Mouse (Mus musculus) stomach, postnatal 0 days (tissue): ENCODE measurements at regions not wholly inside any gene's neighbourhood (a gene's known extent, or its start where the extent isn't known, plus 50 kb on each side); places are given as distances from the start of the nearest gene placed in this dataset.
A peak's percentile ranks its signal among the peaks of the same experiment; 100 is the strongest.

Experiments used
- ATAC-seq: fragments of 200-750 bp; cut with Nextera tagmentation; 2 replicates; pipeline ENCODE4 v1.8.0; 2017; ENCODE audit not compliant: low FRiP score, low TSS enrichment
- DNase-seq: peaks from one replicate; pipeline ENCODE4 v3.0.0-alpha.2; 2016; ENCODE audit warnings: low spot score
- H3K27ac ChIP-seq: fragments of 300-500 bp; sonication (generic); replicated peaks from 2 replicates; pipeline ENCODE4 v1.5.1; 2014; ENCODE audit warnings: mild to moderate bottlenecking, control low read depth
- H3K27me3 ChIP-seq: fragments of 300-500 bp; sonication (generic); 2 replicates; pipeline ENCODE4 v1.6.1; 2014; ENCODE audit warnings: low read length; ENCODE audit not compliant: control insufficient read depth, insufficient read depth
- H3K36me3 ChIP-seq: fragments of 300-500 bp; sonication (generic); 2 replicates; pipeline ENCODE4 v1.6.1; 2014; ENCODE audit warnings: low read length, mixed read lengths; ENCODE audit not compliant: control insufficient read depth, insufficient read depth
- H3K4me1 ChIP-seq: fragments of 300-500 bp; sonication (generic); replicated peaks from 2 replicates; pipeline ENCODE4 v1.6.1; 2014; ENCODE audit warnings: antibody characterized with exemption; ENCODE audit not compliant: control insufficient read depth, insufficient read depth
- H3K4me2 ChIP-seq: fragments of 300-500 bp; sonication (generic); replicated peaks from 2 replicates; pipeline ENCODE4 v1.6.1; 2014; ENCODE audit warnings: low read depth, mild to moderate bottlenecking, control low read depth, moderate library complexity
- H3K4me3 ChIP-seq: fragments of 300-500 bp; sonication (generic); 2 replicates; pipeline ENCODE4 v1.5.1; 2014; ENCODE audit warnings: low read depth, low read length, control low read depth
- H3K9ac ChIP-seq: fragments of 300-500 bp; sonication (generic); 2 replicates; pipeline ENCODE4 v1.6.1; 2014; ENCODE audit warnings: mild to moderate bottlenecking, low read length, control low read depth, mixed read lengths
- H3K9me3 ChIP-seq: fragments of 300-500 bp; sonication (generic); 2 replicates; pipeline ENCODE4 v1.6.1; 2016; ENCODE audit warnings: low read length; ENCODE audit not compliant: control insufficient read depth
- CTCF ChIP-seq: IDR thresholded peaks from 2 replicates; pipeline ENCODE4 v1.5.1; 2016; ENCODE audit warnings: antibody characterized with exemption, low read depth, mild to moderate bottlenecking, moderate library complexity
- EP300 ChIP-seq: optimal IDR thresholded peaks from 2 replicates; pipeline ENCODE3; 2016; ENCODE audit warnings: antibody characterized with exemption
- WGBS: fragments of 180-500 bp; shearing (Covaris S2); extraction: QIAGEN DNeasy Blood & Tissue Kit; methylation state at CpG from one replicate; pipeline ENCODE4 v1.1.7; 2014; 5-methylcytosine and 5-hydroxymethylcytosine counted together

GRCm38 (mm10) chr1:51687484-51688223 lies 209.4 kb upstream of the Nabp1 start:
- H3K27me3 ChIP-seq, result no peaks in the 10 kb centered on the region
- DNase-seq, result peak; percentile 21
- H3K27ac ChIP-seq, result no peak overlapping the region
- ATAC-seq, result no peak
- no peak overlapping the region for H3K9ac ChIP-seq
- 38% methylated on average over 7 of the region's 7 CpGs for WGBS
- H3K4me3 ChIP-seq, result no peak overlapping the region
- TF ChIP-seq EP300 (no peak), CTCF (no peak)
- no peaks in the 10 kb centered on the region for H3K36me3 ChIP-seq
- no peaks in the 10 kb centered on the region for H3K4me1 ChIP-seq
- H3K9me3 ChIP-seq, result no peaks in the 10 kb centered on the region
- H3K4me2 ChIP-seq, result no peak overlapping the region

GRCm38 (mm10) chr1:51686759-51687158 lies 208.5 kb upstream of the Nabp1 start:
- TF ChIP-seq CTCF, result no peak
- no peak for TF ChIP-seq EP300
- Histone ChIP-seq H3K36me3 (no peaks in the 10 kb centered on the region), H3K4me2 (no peak overlapping the region), H3K4me1 (no peaks in the 10 kb centered on the region), H3K27me3 (no peaks in the 10 kb centered on the region), H3K9me3 (no peaks in the 10 kb centered on the region), H3K4me3 (no peak overlapping the region), H3K9ac (no peak overlapping the region), H3K27ac (no peak overlapping the region)
- WGBS, result 78% methylated on average over 3 of the region's 3 CpGs
- DNase-seq (no peak), ATAC-seq (no peak)

- Histone ChIP-seq H3K9ac (no peak overlapping the region), H3K9me3 (no peaks in the 10 kb centered on the region), H3K36me3 (no peaks in the 10 kb centered on the region), H3K4me3 (no peak overlapping the region), H3K4me2 (no peak overlapping the region), H3K27ac (no peak overlapping the region), H3K27me3 (no peaks in the 10 kb centered on the region), H3K4me1 (no peaks in the 10 kb centered on the region)
- ATAC-seq (no peak), DNase-seq (no peak)
- 77% methylated on average over 5 of the region's 5 CpGs for WGBS
- TF ChIP-seq CTCF, result no peak
- no peak for TF ChIP-seq EP300
Observed at GRCm38 (mm10) chr1:51682273-51682672, 204.0 kb upstream of the Nabp1 start.

- TF ChIP-seq CTCF, result no peak
- TF ChIP-seq EP300, result no peak
- no peak overlapping the region for H3K4me2 ChIP-seq
- no peaks in the 10 kb centered on the region for H3K9me3 ChIP-seq
- ATAC-seq, result no peak
- DNase-seq, result no peak
- no peaks in the 10 kb centered on the region for H3K36me3 ChIP-seq
- H3K4me1 ChIP-seq, result no peaks in the 10 kb centered on the region
- H3K27me3 ChIP-seq, result no peaks in the 10 kb centered on the region
- no peak overlapping the region for H3K4me3 ChIP-seq
- H3K9ac ChIP-seq, result no peak overlapping the region
- no peak overlapping the region for H3K27ac ChIP-seq
Observed at GRCm38 (mm10) chr1:51681872-51682271, 203.6 kb upstream of the Nabp1 start.

- no peak for DNase-seq
- no peaks in the 10 kb centered on the region for H3K27me3 ChIP-seq
- no peaks in the 10 kb centered on the region for H3K36me3 ChIP-seq
- no peak overlapping the region for H3K9ac ChIP-seq
- H3K4me3 ChIP-seq, result no peak overlapping the region
- TF ChIP-seq EP300 (no peak), CTCF (no peak)
- no peak overlapping the region for H3K4me2 ChIP-seq
- 72% methylated on average over 6 of the region's 6 CpGs for WGBS
- no peak overlapping the region for H3K27ac ChIP-seq
- no peaks in the 10 kb centered on the region for H3K4me1 ChIP-seq
- no peak for ATAC-seq
- no peaks in the 10 kb centered on the region for H3K9me3 ChIP-seq
Observed at GRCm38 (mm10) chr1:51680725-51681124, 202.5 kb upstream of the Nabp1 start.

GRCm38 (mm10) chr1:51678290-51678928 lies 200.2 kb upstream of the Nabp1 start:
- Histone ChIP-seq H3K36me3 (no peaks in the 10 kb centered on the region), H3K9ac (no peak overlapping the region), H3K27ac (no peak overlapping the region), H3K4me2 (no peak overlapping the region), H3K27me3 (no peaks in the 10 kb centered on the region), H3K4me1 (no peaks in the 10 kb centered on the region), H3K4me3 (no peak overlapping the region), H3K9me3 (no peaks in the 10 kb centered on the region)
- ATAC-seq (no peak), DNase-seq (no peak)
- TF ChIP-seq CTCF, result no peak
- no peak for TF ChIP-seq EP300
- WGBS, result 26% methylated on average over 6 of the region's 6 CpGs
